Mouse (Mus musculus) cortical plate, adult 2 months (tissue): Measurements from ENCODE around the gene Fam199x.

Experiments
- CTCF ChIP-seq: fragments of 200-500 bp; IDR thresholded peaks from 2 replicates; pipeline ENCODE4 v1.5.1; 2011; ENCODE audit warnings: mild to moderate bottlenecking, control low read depth, low read length; ENCODE audit not compliant: insufficient read depth; ENCODE audit errors: extremely low read depth
- POLR2A ChIP-seq: fragments of 200-500 bp; IDR thresholded peaks from 2 replicates; pipeline ENCODE4 v1.6.1; 2011; ENCODE audit warnings: mild to moderate bottlenecking, low read length, control low read depth; ENCODE audit not compliant: insufficient read depth; ENCODE audit errors: extremely low read depth

DNA sequence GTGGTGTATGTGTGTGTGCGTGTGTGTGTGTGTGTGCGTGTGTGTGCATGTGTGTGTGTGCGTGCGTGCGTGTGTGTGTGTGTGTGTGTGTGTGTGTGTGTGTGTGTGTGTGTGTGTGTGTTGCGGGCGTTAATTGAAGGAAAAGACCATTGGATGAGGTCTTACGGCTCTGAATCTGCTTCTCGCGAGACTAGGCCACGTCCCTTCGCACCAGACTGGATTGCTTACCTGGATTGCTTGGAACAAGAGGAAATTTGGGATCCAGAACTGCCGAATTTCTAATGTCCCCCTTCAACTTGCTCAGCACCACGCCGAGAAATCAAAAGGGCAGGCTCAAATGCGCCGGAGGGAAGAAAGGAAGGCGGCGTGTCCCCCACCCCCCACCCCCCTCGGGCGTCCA, 72.3 kb downstream of the Fam199x start, which contains the start of gene Esx1:
- no peak for TF ChIP-seq CTCF
- TF ChIP-seq POLR2A, result no peak
